Mouse (Mus musculus) adrenal gland, adult 2 months (tissue): ENCODE data around the gene Ermp1. TPM values are rescaled to one million over a fixed set of nuclear protein-coding genes. Genes with fewer than 3 reads are reported as not detected.
A peak's percentile ranks its signal among the peaks of the same experiment; 100 is the strongest.
"Not testable (repeated sequence)": the region's sequence is repeated elsewhere in the genome, so short reads cannot be mapped to it uniquely, and the experiment has no call there.

Source experiments
- DNase-seq: peaks from one replicate; pipeline ENCODE4 v3.0.0; 2021
- polyA plus RNA-seq: library from polyadenylated mRNA; depleted of rRNA; stranded (reverse); fragments of >200 nt; gene quantifications from 2 replicates; pipeline ENCODE4 v1.2.3, GENCODE M21; 2012; rRNA removed
- total RNA-seq, 2 experiments: library from RNA; stranded (reverse); gene quantifications; 2 replicates each; pipeline ENCODE4 v1.2.3; 2021

The Ermp1 gene
- total and polyA plus RNA-seq, 3 experiments, result 25.2 to 61.7 (median 54.3) TPM

GRCm38 (mm10) chr19:29603548-29604353 lies 44.5 kb downstream of the Ermp1 start:
- DNase-seq, result peak; percentile 51

- no peak for DNase-seq
Measured at GRCm38 (mm10) chr19:29598981-29599380, 49.2 kb downstream of the Ermp1 start.

GRCm38 (mm10) chr19:29596985-29597384 lies 51.2 kb downstream of the Ermp1 start:
- DNase-seq, result no peak

- DNase-seq, result no peak
Measured at GRCm38 (mm10) chr19:29596276-29596675, 51.9 kb downstream of the Ermp1 start.

- not testable (repeated sequence) for DNase-seq
Measured at GRCm38 (mm10) chr19:29593783-29594182, 54.4 kb downstream of the Ermp1 start.

- no peak for DNase-seq
Measured at GRCm38 (mm10) chr19:29583734-29584133, 64.5 kb downstream of the Ermp1 start.

GRCm38 (mm10) chr19:29582439-29582838 lies 65.8 kb downstream of the Ermp1 start:
- DNase-seq, result no peak

GRCm38 (mm10) chr19:29566512-29566911 lies 81.7 kb downstream of the Ermp1 start:
- DNase-seq, result no peak

GRCm38 (mm10) chr19:29563258-29563779 lies 84.9 kb downstream of the Ermp1 start:
- DNase-seq, result peak; percentile 53

GRCm38 (mm10) chr19:29562603-29563002 lies 85.6 kb downstream of the Ermp1 start:
- DNase-seq, result no peak

GRCm38 (mm10) chr19:29562166-29562565 lies 86.0 kb downstream of the Ermp1 start:
- DNase-seq, result no peak

Other genes with a start within 250 kb of the Ermp1 start
- not detected for gene Pdcd1lg2, start 237.5 kb downstream of the Ermp1 start, total RNA-seq
- not detected in 2 replicates for gene Pdcd1lg2, start 237.5 kb downstream of the Ermp1 start, polyA plus RNA-seq
- gene Ric1, start 126.1 kb downstream of the Ermp1 start, total RNA-seq, result 10 to 100 TPM; 25.9 to 40.3 TPM
- 7.5 and 7.9 TPM in 2 replicates for gene Ric1, start 126.1 kb downstream of the Ermp1 start, polyA plus RNA-seq
- not detected for gene Mlana, start 49.4 kb upstream of the Ermp1 start, total RNA-seq
- not detected in 2 replicates for gene Mlana, start 49.4 kb upstream of the Ermp1 start, polyA plus RNA-seq
- gene 9930021J03Rik, start 157.6 kb upstream of the Ermp1 start, total RNA-seq, result 10 to 100 TPM; 13.5 to 20.1 TPM
- gene 9930021J03Rik, start 157.6 kb upstream of the Ermp1 start, polyA plus RNA-seq, result 1.2 and 1.3 TPM in 2 replicates
- gene Ranbp6, start 164.6 kb upstream of the Ermp1 start, total RNA-seq, result 10 to 100 TPM; 13.6 to 16.6 TPM
- 0.32 and 0.76 TPM in 2 replicates for gene Ranbp6, start 164.6 kb upstream of the Ermp1 start, polyA plus RNA-seq